Mouse (Mus musculus) liver, embryonic 18 days (tissue): Measurements from ENCODE around the gene 4930442H23Rik. TPM values are rescaled to one million over a fixed set of nuclear protein-coding genes. Genes with fewer than 3 reads are reported as not detected.

ENCODE experiments used
- polyA plus RNA-seq: library from polyadenylated mRNA; depleted of rRNA; stranded (reverse); fragments of >200 nt; gene quantifications from 2 replicates; pipeline ENCODE4 v1.2.3, GENCODE M21; 2012; rRNA removed

4930442H23Rik gene
- polyA plus RNA-seq: not detected in 2 replicates

DNA sequence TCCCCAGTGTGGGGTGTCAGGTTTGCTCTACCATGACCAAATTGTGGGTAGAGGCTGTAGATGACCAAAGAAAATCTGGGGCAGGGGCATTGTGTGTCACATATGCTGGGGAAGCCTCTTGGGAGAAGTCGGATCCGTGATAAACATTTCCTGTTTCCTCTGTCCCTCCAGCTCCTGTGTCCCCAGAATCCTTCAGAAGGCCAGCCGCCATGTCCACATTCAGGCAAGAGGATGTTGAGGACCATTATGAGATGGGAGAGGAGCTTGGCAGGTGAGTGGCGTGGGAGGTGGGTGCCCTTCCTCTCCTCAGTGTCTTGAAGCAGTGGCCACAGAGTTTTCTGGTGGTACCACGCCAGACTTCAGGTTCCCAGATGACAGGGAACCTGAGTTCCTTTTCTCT, at the start of gene 4930442H23Rik:
Gene 4930442H23Rik, minus strand, starts transcription at position 45 of the 400 bp plus-strand sequence.

GRCm38 (mm10) chr10:81232580-81233225, 49.1 kb upstream of the 4930442H23Rik start, which contains the start of gene Zfr2:
TSS of gene Zfr2 (plus strand) at chr10:81233155.

GRCm38 (mm10) chr10:81230438-81231332, 47.0 kb upstream of the 4930442H23Rik start, which contains the start of gene Atcay:
TSS of gene Atcay (minus strand) at chr10:81230833.

GRCm38 (mm10) chr10:81201807-81202758, 18.4 kb upstream of the 4930442H23Rik start, which contains the start of gene Nmrk2:
TSS of gene Nmrk2 (minus strand) at chr10:81202051.

GRCm38 (mm10) chr10:81182336-81183333, 1.0 kb downstream of the 4930442H23Rik start, which contains the start of gene Dapk3:
TSS of gene Dapk3 (plus strand) at chr10:81183005.

GRCm38 (mm10) chr10:81176466-81177271, 7.0 kb downstream of the 4930442H23Rik start, which contains the start of gene Eef2:
TSS of gene Eef2 (plus strand) at chr10:81176631.

GRCm38 (mm10) chr10:81167200-81168086, 16.2 kb downstream of the 4930442H23Rik start, which contains the start of gene Pias4:
TSS of gene Pias4 (minus strand) at chr10:81167923.

DNA sequence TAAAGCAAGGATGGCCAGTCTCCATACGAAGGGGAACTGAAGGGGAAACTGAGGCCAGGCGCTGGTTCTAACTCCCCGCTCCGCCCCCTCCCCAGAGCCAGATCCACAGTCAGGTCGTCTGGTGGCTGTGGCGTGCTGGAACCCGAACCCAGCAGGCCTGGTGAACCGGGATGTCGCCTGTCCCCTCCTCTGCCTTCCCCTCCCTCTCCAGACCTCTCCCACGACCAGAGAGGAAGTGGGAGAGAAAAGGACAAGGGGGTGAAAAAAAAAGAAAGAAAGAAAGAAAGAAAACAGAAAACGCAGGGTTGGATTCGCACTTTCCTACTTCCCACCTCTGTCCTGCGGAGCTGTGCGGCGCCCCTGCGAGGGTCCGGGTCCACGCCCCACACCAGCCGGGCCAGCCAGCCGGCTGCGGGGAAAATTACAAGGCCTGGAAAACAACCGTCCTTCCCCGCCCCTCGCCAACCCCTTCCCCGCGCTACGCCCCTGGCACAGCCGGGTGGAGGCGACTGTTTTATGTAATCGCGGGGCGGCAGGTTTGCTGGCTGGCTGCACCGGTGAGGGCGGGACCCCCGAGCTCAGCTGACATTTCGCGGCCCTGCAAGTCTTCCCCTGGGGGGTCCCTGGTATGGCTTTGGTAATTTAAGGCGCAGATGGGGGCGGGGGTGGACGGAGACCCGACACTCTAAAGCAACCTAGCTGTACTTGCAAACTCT, 48.5 kb downstream of the 4930442H23Rik start, which contains the start of gene Zbtb7a:
Gene Zbtb7a, plus strand, starts transcription at position 255 of the 716 bp plus-strand sequence.

Other genes starting within 250 kb of the 4930442H23Rik start
- gene Gng7, start 168.9 kb downstream of the 4930442H23Rik start, polyA plus RNA-seq: 0.41 and 0.48 TPM in 2 replicates
- gene Diras1, start 158.2 kb downstream of the 4930442H23Rik start, polyA plus RNA-seq: 0.01 TPM in 1 of 2 replicates, not detected in the other
- 4.0 and 4.1 TPM in 2 replicates for gene Slc39a3, start 146.4 kb downstream of the 4930442H23Rik start, polyA plus RNA-seq
- gene Sgta, start 123.7 kb downstream of the 4930442H23Rik start, polyA plus RNA-seq: 45.0 and 50.4 TPM in 2 replicates
- 12.0 and 13.2 TPM in 2 replicates for gene Thop1, start 113.8 kb downstream of the 4930442H23Rik start, polyA plus RNA-seq
- 78.1 and 87.6 TPM in 2 replicates for gene Creb3l3, start 85.0 kb downstream of the 4930442H23Rik start, polyA plus RNA-seq
- gene Map2k2, start 77.9 kb downstream of the 4930442H23Rik start, polyA plus RNA-seq: 48.8 and 50.9 TPM in 2 replicates
- 8.5 and 8.6 TPM in 2 replicates for gene Zbtb7a, start 48.6 kb downstream of the 4930442H23Rik start, polyA plus RNA-seq
- gene Pias4, start 15.9 kb downstream of the 4930442H23Rik start, polyA plus RNA-seq: 10.3 and 12.9 TPM in 2 replicates
- gene Eef2, start 7.2 kb downstream of the 4930442H23Rik start, polyA plus RNA-seq: 583 and 691 TPM in 2 replicates
- gene Dapk3, start 844 bp downstream of the 4930442H23Rik start, polyA plus RNA-seq: 16.9 and 18.2 TPM in 2 replicates
- not detected in 2 replicates for gene Nmrk2, start 18.2 kb upstream of the 4930442H23Rik start, polyA plus RNA-seq
- gene Atcay, start 47.0 kb upstream of the 4930442H23Rik start, polyA plus RNA-seq: 0.01 TPM in 1 of 2 replicates, not detected in the other
- 1.9 and 2.1 TPM in 2 replicates for gene Zfr2, start 49.3 kb upstream of the 4930442H23Rik start, polyA plus RNA-seq
- gene Matk, start 69.1 kb upstream of the 4930442H23Rik start, polyA plus RNA-seq: 1.4 and 1.9 TPM in 2 replicates
- 44.6 and 45.1 TPM in 2 replicates for gene Mrpl54, start 83.1 kb upstream of the 4930442H23Rik start, polyA plus RNA-seq
- 23.2 and 24.9 TPM in 2 replicates for gene Apba3, start 83.1 kb upstream of the 4930442H23Rik start, polyA plus RNA-seq
- 0.88 and 1.1 TPM in 2 replicates for gene Tjp3, start 107.7 kb upstream of the 4930442H23Rik start, polyA plus RNA-seq
- gene Pip5k1c, start 109.1 kb upstream of the 4930442H23Rik start, polyA plus RNA-seq: 10.3 and 11.9 TPM in 2 replicates
- 12.9 and 13.4 TPM in 2 replicates for gene Cactin, start 137.3 kb upstream of the 4930442H23Rik start, polyA plus RNA-seq
- gene Tbxa2r, start 144.9 kb upstream of the 4930442H23Rik start, polyA plus RNA-seq: 3.1 and 3.4 TPM in 2 replicates
- 0.02 TPM in 2 replicates for gene Gipc3, start 159.4 kb upstream of the 4930442H23Rik start, polyA plus RNA-seq
- 24.1 and 27.6 TPM in 2 replicates for gene Hmg20b, start 166.6 kb upstream of the 4930442H23Rik start, polyA plus RNA-seq
- 8.7 and 8.9 TPM in 2 replicates for gene Mfsd12, start 173.6 kb upstream of the 4930442H23Rik start, polyA plus RNA-seq
- gene 4930404N11Rik, start 182.0 kb upstream of the 4930442H23Rik start, polyA plus RNA-seq: 0.39 and 1.0 TPM in 2 replicates
- 54.1 and 61.6 TPM in 2 replicates for gene Fzr1, start 194.7 kb upstream of the 4930442H23Rik start, polyA plus RNA-seq
- gene Dohh, start 200.6 kb upstream of the 4930442H23Rik start, polyA plus RNA-seq: 27.6 and 28.9 TPM in 2 replicates
- 0.58 and 0.75 TPM in 2 replicates for gene Gm48551, start 200.6 kb upstream of the 4930442H23Rik start, polyA plus RNA-seq
- 0.64 and 0.82 TPM in 2 replicates for gene Gm48552, start 205.2 kb upstream of the 4930442H23Rik start, polyA plus RNA-seq
- gene Smim24, start 209.2 kb upstream of the 4930442H23Rik start, polyA plus RNA-seq: 2.6 and 3.4 TPM in 2 replicates